Mouse (Mus musculus): Measurements from ENCODE around the gene Tgfb1.

Gene Tgfb1

GRCm38 (mm10) chr7:25736920-25737319, 50.1 kb downstream of the Tgfb1 start:
- DNase-seq (ENCODE audit: low read depth), result peak; percentile 70

DNA sequence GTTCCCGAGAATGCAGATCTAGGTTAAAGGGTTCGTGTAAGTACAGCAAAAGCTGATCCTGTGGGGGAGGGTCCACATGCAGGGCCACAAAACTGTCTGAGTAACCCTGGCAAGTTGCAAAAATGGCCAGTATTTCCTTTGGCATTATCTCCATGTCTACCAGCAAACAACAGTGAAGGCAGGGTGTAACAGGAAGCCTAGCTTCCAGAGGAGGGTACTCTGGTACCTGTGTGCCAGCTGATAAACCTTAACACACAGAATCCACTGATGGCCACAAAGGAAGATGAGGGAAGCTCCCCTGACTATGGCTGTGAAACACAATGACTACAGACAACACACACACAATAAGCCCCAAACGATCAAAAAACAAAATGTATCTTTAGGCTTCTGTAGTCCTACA, 51.5 kb downstream of the Tgfb1 start:
- DNase-seq (ENCODE audit: low read depth), result no peak

DNA sequence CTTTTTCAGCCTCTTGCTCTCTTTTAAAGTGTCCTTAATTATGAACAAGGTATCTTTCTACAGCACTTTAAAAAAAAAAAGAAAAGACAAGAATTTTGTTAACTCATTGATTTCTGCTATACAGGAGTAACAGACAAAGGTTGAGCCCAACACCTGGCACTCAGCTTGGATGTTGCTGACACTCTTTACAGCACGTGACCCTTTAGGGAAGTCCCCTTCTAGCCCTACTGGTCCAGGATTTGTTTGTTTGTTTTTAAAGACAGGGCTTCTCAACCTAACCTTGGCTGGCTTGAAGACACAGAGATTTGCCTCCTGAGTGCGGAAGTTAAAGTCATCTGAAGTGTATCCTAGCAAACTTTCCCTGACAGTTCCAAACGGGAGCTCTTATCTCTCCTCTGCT, 60.0 kb downstream of the Tgfb1 start:
- no peak for DNase-seq (ENCODE audit: low read depth)

DNA sequence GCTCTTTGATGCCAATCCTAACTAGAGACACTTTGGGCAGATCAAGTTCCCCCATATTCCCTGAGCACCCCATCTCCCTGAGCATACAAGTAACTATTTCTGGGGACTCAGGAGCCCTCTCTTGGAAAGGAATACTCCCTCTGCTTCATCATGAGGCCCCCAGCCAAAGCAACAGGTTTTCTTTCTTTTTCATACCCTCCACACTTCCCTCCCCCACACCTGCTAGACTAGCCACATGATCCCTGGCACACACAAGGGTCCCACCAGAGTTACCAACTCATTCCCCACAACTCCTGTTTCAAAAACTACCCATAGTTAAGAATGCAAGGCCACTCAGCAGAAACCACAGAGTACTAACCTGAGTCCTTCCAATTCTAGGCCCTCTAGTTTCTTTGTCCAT, 66.3 kb downstream of the Tgfb1 start:
- DNase-seq (ENCODE audit: low read depth), result peak; percentile 18

DNA sequence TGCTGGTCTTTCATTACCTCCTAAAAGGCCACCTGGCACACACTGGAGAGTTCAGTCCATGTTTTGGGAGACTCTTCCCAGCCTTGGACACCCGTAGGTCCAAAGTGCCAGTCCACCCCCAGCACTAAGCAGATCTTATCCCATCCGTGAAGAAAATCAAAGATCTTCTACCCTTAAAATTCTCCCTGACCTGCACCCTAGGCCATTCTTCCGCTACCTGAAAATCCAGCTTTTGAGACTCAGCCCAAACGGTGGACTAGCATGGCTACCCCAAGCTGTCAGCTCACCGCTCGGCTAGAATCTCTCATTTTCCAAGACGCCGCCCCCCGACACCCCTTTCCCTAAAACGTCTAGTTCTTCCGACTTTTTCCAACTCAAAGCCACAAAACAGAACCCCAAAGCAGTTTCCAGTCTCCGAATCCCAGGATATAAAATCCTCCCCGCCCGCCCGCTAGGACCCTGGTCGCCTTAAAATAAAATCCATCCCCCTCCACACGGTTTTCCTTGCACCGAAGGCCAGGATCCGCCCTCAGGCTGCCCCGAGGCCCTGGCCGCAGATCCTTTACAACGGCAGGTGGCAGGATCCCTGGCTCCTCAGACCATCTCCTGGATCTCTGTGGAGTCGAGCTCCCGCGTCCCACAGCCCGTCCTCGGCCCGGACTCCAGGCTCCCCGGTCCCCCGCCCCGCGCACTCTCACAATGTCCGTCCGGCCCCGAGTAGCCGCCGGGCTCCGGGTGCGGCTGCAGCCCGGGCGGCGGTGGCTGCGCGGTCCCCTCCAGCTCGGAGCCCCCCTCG, 67.0 kb downstream of the Tgfb1 start:
- peak; percentile 25 for DNase-seq (ENCODE audit: low read depth)

DNA sequence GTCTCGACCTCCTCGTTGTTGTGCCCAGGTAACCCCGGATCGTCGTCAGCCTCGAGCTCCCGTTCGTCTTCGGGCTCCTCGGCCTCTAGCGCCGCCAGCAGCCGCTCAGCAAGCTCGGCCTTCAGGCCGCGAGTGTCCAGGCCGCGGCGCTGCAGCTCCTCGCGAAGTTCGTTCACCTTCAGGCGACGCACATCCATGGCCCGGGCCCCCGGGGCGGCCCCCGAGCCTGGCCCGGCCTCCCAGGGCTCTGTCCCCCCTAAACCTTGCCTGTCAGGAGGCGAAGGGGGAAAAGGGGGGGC, 67.6 kb downstream of the Tgfb1 start:
- no peak for DNase-seq (ENCODE audit: low read depth)

All from 416B (cell line).